Mouse (Mus musculus): ENCODE data around the gene Gsn. TPM values are rescaled to one million over a fixed set of nuclear protein-coding genes. Genes with fewer than 3 reads are reported as not detected.

Gene Gsn
- polyA plus RNA-seq (2014; fragmentation: Nextera tagmentation; extraction: Ambion mirVana): 359 and 397 TPM in 2 replicates

DNA sequence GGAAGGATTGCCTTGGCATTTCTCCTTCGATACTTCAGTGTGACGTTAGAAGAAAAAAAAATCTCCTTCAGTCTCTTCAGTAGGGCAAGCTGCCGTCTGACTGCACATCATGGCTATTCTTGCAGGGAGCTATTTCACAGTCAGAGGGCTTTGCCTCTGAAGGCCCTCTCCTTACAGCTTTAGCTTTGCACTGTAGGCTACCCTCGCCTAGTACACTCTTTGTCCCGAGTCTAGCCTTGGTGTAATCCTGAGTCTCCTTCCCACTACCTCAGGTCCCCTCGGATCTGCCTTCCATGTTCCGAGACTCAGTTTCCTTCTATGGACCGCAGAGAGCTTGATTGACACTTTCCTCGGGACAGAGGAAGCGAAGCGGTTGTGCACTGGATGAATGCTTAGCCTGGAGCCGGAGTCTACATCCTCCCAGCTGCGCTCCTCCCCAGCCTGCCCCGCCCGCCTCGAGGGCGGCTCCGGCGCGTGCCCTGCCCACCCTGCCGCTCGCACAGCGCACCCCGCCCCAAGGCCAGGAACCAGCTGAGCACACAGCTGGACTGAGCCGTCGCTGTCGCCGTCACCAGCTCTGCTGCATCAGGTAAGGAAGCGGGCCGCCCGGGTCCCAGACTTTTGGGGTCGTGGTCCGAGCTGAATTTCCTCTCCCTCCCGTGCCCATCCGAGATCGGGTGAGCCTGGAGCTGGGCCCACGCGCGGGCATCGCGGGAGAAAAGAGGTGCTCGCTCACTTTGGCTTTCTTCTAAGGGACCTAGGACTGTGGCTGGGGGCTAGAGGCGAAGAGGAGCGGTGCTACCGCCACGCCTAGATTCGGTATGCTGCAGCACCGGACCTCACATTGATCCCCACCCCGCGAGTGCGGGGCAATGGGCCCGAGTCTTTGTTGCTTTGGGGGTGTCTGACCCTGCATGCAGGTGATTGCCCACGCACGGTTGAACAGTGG lies at the start of gene Gsn:
Gene Gsn, plus strand, starts transcription at position 496 of the 949 bp plus-strand sequence.
- H3K36me3 ChIP-seq (ENCODE audit: control insufficient read depth, insufficient read depth, low read length): no peaks in the 10 kb centered on the region
- H3K4me2 ChIP-seq (ENCODE audit: low read depth, low read length): peak within 1 kb of the TSS; percentile 92
- ATAC-seq (ENCODE audit: low read depth): peak; percentile 95
- H3K9me3 ChIP-seq (ENCODE audit: control insufficient read depth, low read length): no peaks in the 10 kb centered on the region
- H3K4me1 ChIP-seq (ENCODE audit: control insufficient read depth, insufficient read depth, low read length): peaks cover 39% of the 10 kb centered on the region
- peak within 1 kb of the TSS; percentile 61 for H3K4me3 ChIP-seq (ENCODE audit: low read depth, low read length)
- DNase-seq (ENCODE audit: low spot score): peak; percentile 93
- WGBS: 5% methylated on average over 44 of the region's 54 CpGs
- H3K27ac ChIP-seq (replicated peaks; ENCODE audit: low read depth, low read length): peak within 1 kb of the TSS; percentile 36
- peak within 1 kb of the TSS; percentile 80 for H3K9ac ChIP-seq (ENCODE audit: low read depth, low read length)
- H3K27me3 ChIP-seq (replicated peaks; ENCODE audit: control insufficient read depth, insufficient read depth, low read length): no peaks in the 10 kb centered on the region

- H3K4me2 ChIP-seq (ENCODE audit: low read depth, low read length): no peak overlapping the region
- no peaks in the 10 kb centered on the region for H3K36me3 ChIP-seq (ENCODE audit: control insufficient read depth, insufficient read depth, low read length)
- H3K4me1 ChIP-seq (ENCODE audit: control insufficient read depth, insufficient read depth, low read length): no peaks in the 10 kb centered on the region
- 90% methylated on average over 3 of the region's 3 CpGs for WGBS
- H3K9ac ChIP-seq (ENCODE audit: low read depth, low read length): no peak overlapping the region
- ATAC-seq (ENCODE audit: low read depth): no peak
- H3K4me3 ChIP-seq (ENCODE audit: low read depth, low read length): no peak overlapping the region
- no peaks in the 10 kb centered on the region for H3K27me3 ChIP-seq (replicated peaks; ENCODE audit: control insufficient read depth, insufficient read depth, low read length)
- H3K9me3 ChIP-seq (ENCODE audit: control insufficient read depth, low read length): no peaks in the 10 kb centered on the region
- DNase-seq (ENCODE audit: low spot score): no peak
- H3K27ac ChIP-seq (replicated peaks; ENCODE audit: low read depth, low read length): no peak overlapping the region
Measured at GRCm38 (mm10) chr2:35206761-35207160, 49.4 kb upstream of the Gsn start.

DNA sequence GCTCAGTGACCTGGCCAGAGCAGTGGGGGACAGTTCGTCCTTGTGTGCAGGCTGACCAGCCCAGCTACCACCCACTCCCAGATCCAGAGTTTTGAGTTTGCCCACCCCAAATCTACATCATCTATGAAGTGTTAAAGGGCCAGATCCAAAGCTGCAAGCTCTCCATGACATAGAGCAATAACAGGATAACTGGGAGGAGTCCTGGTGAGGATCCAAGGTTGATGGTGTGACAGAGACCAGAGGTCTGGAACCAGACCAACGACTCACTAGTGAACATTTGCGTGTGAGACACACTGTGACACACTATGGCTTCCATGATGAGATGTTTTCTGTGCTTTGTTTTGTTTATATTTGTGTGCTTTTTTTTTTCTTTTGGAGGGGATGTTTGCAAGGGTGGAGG lies 48.1 kb upstream of the Gsn start:
- ATAC-seq (ENCODE audit: low read depth): no peak
- no peak overlapping the region for H3K4me3 ChIP-seq (ENCODE audit: low read depth, low read length)
- no peaks in the 10 kb centered on the region for H3K4me1 ChIP-seq (ENCODE audit: control insufficient read depth, insufficient read depth, low read length)
- DNase-seq (ENCODE audit: low spot score): no peak
- H3K27me3 ChIP-seq (replicated peaks; ENCODE audit: control insufficient read depth, insufficient read depth, low read length): no peaks in the 10 kb centered on the region
- H3K36me3 ChIP-seq (ENCODE audit: control insufficient read depth, insufficient read depth, low read length): no peaks in the 10 kb centered on the region
- 85% methylated on average over 3 of the region's 3 CpGs for WGBS
- no peak overlapping the region for H3K4me2 ChIP-seq (ENCODE audit: low read depth, low read length)
- no peaks in the 10 kb centered on the region for H3K9me3 ChIP-seq (ENCODE audit: control insufficient read depth, low read length)
- H3K27ac ChIP-seq (replicated peaks; ENCODE audit: low read depth, low read length): no peak overlapping the region
- no peak overlapping the region for H3K9ac ChIP-seq (ENCODE audit: low read depth, low read length)

- no peaks in the 10 kb centered on the region for H3K9me3 ChIP-seq (ENCODE audit: control insufficient read depth, low read length)
- WGBS: 59% methylated on average over 8 of the region's 8 CpGs
- DNase-seq (ENCODE audit: low spot score) (no peak), ATAC-seq (ENCODE audit: low read depth) (no peak)
- H3K9ac ChIP-seq (ENCODE audit: low read depth, low read length): no peak overlapping the region
- no peak overlapping the region for H3K4me2 ChIP-seq (ENCODE audit: low read depth, low read length)
- no peaks in the 10 kb centered on the region for H3K4me1 ChIP-seq (ENCODE audit: control insufficient read depth, insufficient read depth, low read length)
- no peaks in the 10 kb centered on the region for H3K27me3 ChIP-seq (replicated peaks; ENCODE audit: control insufficient read depth, insufficient read depth, low read length)
- H3K4me3 ChIP-seq (ENCODE audit: low read depth, low read length): no peak overlapping the region
- no peak overlapping the region for H3K27ac ChIP-seq (replicated peaks; ENCODE audit: low read depth, low read length)
- H3K36me3 ChIP-seq (ENCODE audit: control insufficient read depth, insufficient read depth, low read length): no peaks in the 10 kb centered on the region
Measured at GRCm38 (mm10) chr2:35208931-35209665, 47.1 kb upstream of the Gsn start.

DNA sequence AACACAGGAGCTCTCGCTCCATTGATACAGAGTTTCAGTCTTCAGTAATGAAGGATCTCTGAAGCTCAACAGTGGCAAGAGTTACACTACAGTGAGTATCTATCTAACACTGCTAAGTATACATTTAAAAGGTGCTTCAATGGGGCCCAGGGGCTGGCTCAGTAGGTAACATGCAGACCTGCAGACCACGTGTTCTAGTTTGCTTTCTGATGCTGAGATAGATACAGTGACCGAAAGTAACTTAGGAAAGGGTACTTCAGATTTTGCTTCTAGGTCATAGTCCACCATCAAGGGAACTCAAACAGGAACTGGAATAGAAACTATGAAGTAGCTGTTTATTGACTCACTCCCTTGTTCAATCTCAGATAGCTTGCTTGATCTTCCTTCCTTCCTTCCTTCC lies 44.5 kb upstream of the Gsn start:
- Histone ChIP-seq H3K4me1 (ENCODE audit: control insufficient read depth, insufficient read depth, low read length) (0 out of 2 replicates have a peak, but pooled peaks cover 5% of the 10 kb centered on the region), H3K27ac (replicated peaks; ENCODE audit: low read depth, low read length) (no peak overlapping the region), H3K9ac (ENCODE audit: low read depth, low read length) (no peak overlapping the region), H3K27me3 (replicated peaks; ENCODE audit: control insufficient read depth, insufficient read depth, low read length) (no peaks in the 10 kb centered on the region), H3K4me3 (ENCODE audit: low read depth, low read length) (no peak overlapping the region), H3K36me3 (ENCODE audit: control insufficient read depth, insufficient read depth, low read length) (no peaks in the 10 kb centered on the region), H3K9me3 (ENCODE audit: control insufficient read depth, low read length) (no peaks in the 10 kb centered on the region), H3K4me2 (ENCODE audit: low read depth, low read length) (no peak overlapping the region)
- DNase-seq (ENCODE audit: low spot score) (no peak), ATAC-seq (ENCODE audit: low read depth) (no peak)
- 73% methylated on average over 3 of the region's 3 CpGs for WGBS

DNA sequence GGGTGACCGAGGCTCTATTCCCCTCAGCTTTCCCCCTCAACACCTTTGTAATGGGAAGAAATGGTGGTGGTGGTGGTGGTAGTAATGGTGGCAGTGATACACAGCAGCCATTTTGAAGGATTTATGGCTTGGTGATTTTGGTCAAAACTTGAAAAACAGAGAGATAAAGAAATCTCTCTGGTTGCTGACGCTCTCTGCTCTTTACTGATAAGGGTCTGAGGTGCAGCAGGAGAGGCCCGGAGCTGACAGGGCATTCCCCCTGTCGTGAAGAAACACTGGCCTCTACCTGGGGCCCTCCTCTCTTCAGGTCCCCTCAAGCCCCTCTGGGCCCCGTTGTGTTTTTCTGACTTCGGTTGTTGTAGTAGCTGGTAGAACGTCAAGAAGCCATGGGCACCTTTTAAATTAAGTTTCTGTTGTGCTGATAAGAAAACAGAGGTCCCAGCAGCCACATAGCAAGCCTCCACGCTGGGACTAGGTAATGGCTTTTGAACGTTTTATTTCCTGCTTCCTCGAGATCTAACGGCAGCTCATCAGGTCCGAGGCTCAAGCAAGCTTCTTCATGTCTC lies 42.8 kb upstream of the Gsn start:
- H3K27me3 ChIP-seq (replicated peaks; ENCODE audit: control insufficient read depth, insufficient read depth, low read length): no peaks in the 10 kb centered on the region
- H3K4me1 ChIP-seq (ENCODE audit: control insufficient read depth, insufficient read depth, low read length): 0 out of 2 replicates have a peak, but pooled peaks cover 5% of the 10 kb centered on the region
- no peak overlapping the region for H3K4me2 ChIP-seq (ENCODE audit: low read depth, low read length)
- H3K27ac ChIP-seq (replicated peaks; ENCODE audit: low read depth, low read length): no peak overlapping the region
- DNase-seq (ENCODE audit: low spot score) (no peak), ATAC-seq (ENCODE audit: low read depth) (no peak)
- WGBS: 82% methylated on average over 12 of the region's 12 CpGs
- H3K36me3 ChIP-seq (ENCODE audit: control insufficient read depth, insufficient read depth, low read length): no peaks in the 10 kb centered on the region
- no peak overlapping the region for H3K4me3 ChIP-seq (ENCODE audit: low read depth, low read length)
- no peaks in the 10 kb centered on the region for H3K9me3 ChIP-seq (ENCODE audit: control insufficient read depth, low read length)
- H3K9ac ChIP-seq (ENCODE audit: low read depth, low read length): no peak overlapping the region

DNA sequence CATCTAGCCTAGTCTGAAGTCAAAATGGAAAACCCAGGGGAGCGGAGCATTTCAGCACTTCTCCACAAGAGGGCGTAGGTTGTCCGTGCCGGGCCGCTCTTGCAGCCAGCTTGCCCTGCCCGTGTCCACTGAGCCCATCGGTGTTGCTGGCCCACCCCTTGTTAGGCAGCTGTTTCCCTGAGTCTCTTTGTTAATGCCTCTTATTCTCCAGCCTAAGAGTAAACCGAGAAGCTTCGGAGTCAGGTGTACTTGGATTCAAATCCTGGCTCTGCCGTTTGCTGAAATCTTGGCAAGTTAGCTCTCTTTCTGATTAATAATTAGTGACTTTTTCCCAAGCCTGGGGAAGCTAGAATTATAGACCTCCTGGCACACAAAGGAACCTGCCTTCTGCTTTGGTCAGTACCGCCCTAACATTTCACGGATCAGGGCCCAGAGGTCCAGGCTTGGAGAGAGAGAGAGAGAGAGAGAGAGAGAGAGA lies 41.3 kb upstream of the Gsn start:
- Histone ChIP-seq H3K27ac (replicated peaks; ENCODE audit: low read depth, low read length) (peak overlapping the region; percentile 31), H3K4me1 (ENCODE audit: control insufficient read depth, insufficient read depth, low read length) (0 out of 2 replicates have a peak, but pooled peaks cover 5% of the 10 kb centered on the region), H3K9ac (ENCODE audit: low read depth, low read length) (no peak overlapping the region), H3K27me3 (replicated peaks; ENCODE audit: control insufficient read depth, insufficient read depth, low read length) (no peaks in the 10 kb centered on the region), H3K4me3 (ENCODE audit: low read depth, low read length) (no peak overlapping the region), H3K4me2 (ENCODE audit: low read depth, low read length) (peak overlapping the region; percentile 45), H3K9me3 (ENCODE audit: control insufficient read depth, low read length) (no peaks in the 10 kb centered on the region), H3K36me3 (ENCODE audit: control insufficient read depth, insufficient read depth, low read length) (no peaks in the 10 kb centered on the region)
- DNase-seq (ENCODE audit: low spot score): peak; percentile 88
- 4% methylated on average over 10 of the region's 12 CpGs for WGBS
- ATAC-seq (ENCODE audit: low read depth): peak; percentile 92

- H3K27ac ChIP-seq (replicated peaks; ENCODE audit: low read depth, low read length): peak overlapping the region; percentile 31; the same call in 1 of the 2 replicates
- ATAC-seq (ENCODE audit: low read depth): peak; percentile 61; the same call in 1 of the 2 replicates
- no peak for DNase-seq (ENCODE audit: low spot score)
Measured at GRCm38 (mm10) chr2:35215363-35215762, 40.8 kb upstream of the Gsn start.

More at GRCm38 (mm10) chr2:35215363-35215762, 40.8 kb upstream of the Gsn start:
- 47% methylated on average over 14 of the region's 14 CpGs for WGBS
- Histone ChIP-seq H3K4me2 (ENCODE audit: low read depth, low read length) (peak overlapping the region; percentile 45; the same call in 1 of the 2 replicates), H3K4me1 (ENCODE audit: control insufficient read depth, insufficient read depth, low read length) (peaks cover 5% of the 10 kb centered on the region; the same call in 1 of the 2 replicates), H3K36me3 (ENCODE audit: control insufficient read depth, insufficient read depth, low read length) (no peaks in the 10 kb centered on the region), H3K4me3 (ENCODE audit: low read depth, low read length) (no peak overlapping the region), H3K9ac (ENCODE audit: low read depth, low read length) (no peak overlapping the region), H3K9me3 (ENCODE audit: control insufficient read depth, low read length) (no peaks in the 10 kb centered on the region), H3K27me3 (replicated peaks; ENCODE audit: control insufficient read depth, insufficient read depth, low read length) (no peaks in the 10 kb centered on the region)
